Mouse (Mus musculus) limb, embryonic 11.5 days (tissue): ENCODE data around the gene Vps11. TPM values are rescaled to one million over a fixed set of nuclear protein-coding genes. Genes with fewer than 3 reads are reported as not detected.

Experiments used
- ATAC-seq: fragments of 200-750 bp; cut with Nextera tagmentation; 2 replicates; pipeline ENCODE4 v1.8.0; 2017; ENCODE audit warnings: low read depth; ENCODE audit not compliant: insufficient number of reproducible peaks, low FRiP score, low TSS enrichment
- DNase-seq: peaks from one replicate; pipeline ENCODE4 v3.0.0-alpha.2; 2015; ENCODE audit warnings: low spot score
- H3K27ac ChIP-seq: fragments of 300-500 bp; sonication (generic); replicated peaks from 2 replicates; pipeline ENCODE4 v1.5.1; 2014; ENCODE audit warnings: low read depth, mild to moderate bottlenecking, low read length
- H3K27me3 ChIP-seq: fragments of 300-500 bp; sonication (generic); 2 replicates; pipeline ENCODE4 v1.6.1; 2014; ENCODE audit warnings: mild to moderate bottlenecking, low read length, mixed read lengths; ENCODE audit not compliant: control insufficient read depth, insufficient read depth
- H3K36me3 ChIP-seq: fragments of 300-500 bp; sonication (generic); 2 replicates; pipeline ENCODE4 v1.6.1; 2014; ENCODE audit warnings: mild to moderate bottlenecking, low read length, moderate library complexity, mixed read lengths; ENCODE audit not compliant: control insufficient read depth, insufficient read depth
- H3K4me1 ChIP-seq: fragments of 300-500 bp; sonication (generic); 2 replicates; pipeline ENCODE4 v1.6.1; 2014; ENCODE audit warnings: low read length, mixed read lengths; ENCODE audit not compliant: control insufficient read depth, insufficient read depth
- H3K4me2 ChIP-seq: fragments of 300-500 bp; sonication (generic); 2 replicates; pipeline ENCODE4 v1.6.1; 2014; ENCODE audit warnings: low read depth, mild to moderate bottlenecking, moderate library complexity; ENCODE audit not compliant: severe bottlenecking
- H3K4me3 ChIP-seq: fragments of 300-500 bp; sonication (generic); 2 replicates; pipeline ENCODE4 v1.5.1; 2014; ENCODE audit warnings: low read depth, low read length
- H3K9ac ChIP-seq: fragments of 300-500 bp; sonication (generic); 2 replicates; pipeline ENCODE4 v1.6.1; 2014; ENCODE audit warnings: mild to moderate bottlenecking, low read length
- H3K9me3 ChIP-seq: fragments of 300-500 bp; sonication (generic); 2 replicates; pipeline ENCODE4 v1.6.1; 2016; ENCODE audit warnings: low read length; ENCODE audit not compliant: control insufficient read depth
- WGBS: fragments of 180-500 bp; shearing (Covaris S2); extraction: QIAGEN DNeasy Blood & Tissue Kit; methylation state at CpG from one replicate; pipeline ENCODE4 v1.1.7; 2014; 5-methylcytosine and 5-hydroxymethylcytosine counted together
- polyA plus RNA-seq: library from polyadenylated mRNA; unstranded; fragments of >200 nt; fragmentation: Nextera tagmentation; extraction: Ambion mirVana; gene quantifications from 2 replicates; pipeline ENCODE4 v1.2.1, GENCODE M21; 2014

Vps11 gene
- polyA plus RNA-seq, 1 experiment from 2014 or later = 26.4 TPM

- Histone ChIP-seq H3K4me3 (no peak overlapping the region), H3K9ac (no peak overlapping the region), H3K27ac (no peak overlapping the region), H3K9me3 (no peaks in the 10 kb centered on the region), H3K4me1 (0 out of 2 replicates have a peak, but pooled peaks cover 4% of the 10 kb centered on the region), H3K4me2 (no peak overlapping the region), H3K36me3 (peaks cover 39% of the 10 kb centered on the region), H3K27me3 (no peaks in the 10 kb centered on the region)
- no peak for DNase-seq
- ATAC-seq = no peak
- 79% methylated on average over 4 of the region's 4 CpGs for WGBS
These were observed 4.3 kb downstream of the Vps11 start for GRCm38 (mm10) chr9:44357207-44357606.

- H3K36me3 ChIP-seq = peaks cover 51% of the 10 kb centered on the region
- H3K9me3 ChIP-seq = no peaks in the 10 kb centered on the region
- no peak overlapping the region for H3K4me3 ChIP-seq
- no peaks in the 10 kb centered on the region for H3K27me3 ChIP-seq
- no peak overlapping the region for H3K9ac ChIP-seq
- no peak for ATAC-seq
- H3K4me1 ChIP-seq = no peaks in the 10 kb centered on the region
- no peak for DNase-seq
- H3K27ac ChIP-seq = no peak overlapping the region
- WGBS = 94% methylated on average over 6 of the region's 6 CpGs
- H3K4me2 ChIP-seq = no peak overlapping the region
These were observed 8.3 kb downstream of the Vps11 start for GRCm38 (mm10) chr9:44353142-44353541.

GRCm38 (mm10) chr9:44352337-44352736 is 9.1 kb downstream of the Vps11 start:
- Histone ChIP-seq H3K4me1 (no peaks in the 10 kb centered on the region), H3K27me3 (no peaks in the 10 kb centered on the region), H3K27ac (no peak overlapping the region), H3K36me3 (peaks cover 53% of the 10 kb centered on the region), H3K4me2 (no peak overlapping the region), H3K4me3 (no peak overlapping the region), H3K9ac (no peak overlapping the region; the same call in 1 of the 2 replicates), H3K9me3 (no peaks in the 10 kb centered on the region)
- WGBS = 93% methylated on average over 10 of the region's 10 CpGs
- DNase-seq (no peak), ATAC-seq (no peak)

- Histone ChIP-seq H3K9ac (peak overlapping the region; percentile 17; the same call in 1 of the 2 replicates), H3K4me1 (no peaks in the 10 kb centered on the region), H3K4me2 (no peak overlapping the region), H3K27ac (no peak overlapping the region), H3K4me3 (no peak overlapping the region), H3K36me3 (peaks cover 49% of the 10 kb centered on the region), H3K27me3 (no peaks in the 10 kb centered on the region), H3K9me3 (no peaks in the 10 kb centered on the region)
- ATAC-seq = no peak
- no peak for DNase-seq
- WGBS = 93% methylated on average over 4 of the region's 4 CpGs
These were observed 10.1 kb downstream of the Vps11 start for GRCm38 (mm10) chr9:44351396-44351795.

DNA sequence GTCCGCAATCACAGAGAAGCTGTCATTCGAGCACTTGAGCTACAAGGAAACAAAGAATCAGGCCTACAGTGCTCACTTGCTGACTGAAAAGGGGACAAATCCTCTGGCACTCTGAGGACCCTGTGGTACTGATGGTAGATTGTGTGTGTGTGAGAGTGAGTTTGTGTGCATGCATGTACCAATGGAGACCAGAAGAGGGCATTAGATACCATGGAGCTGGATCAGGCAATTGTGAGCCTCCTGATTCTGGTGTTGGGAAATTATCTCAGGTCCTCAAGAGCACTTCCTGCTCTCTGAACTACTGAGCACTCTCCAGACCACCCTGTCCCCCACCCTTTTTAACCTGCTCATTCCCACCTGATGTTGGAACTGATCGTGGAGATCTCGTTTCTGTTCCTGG is 12.9 kb downstream of the Vps11 start:
- H3K27me3 ChIP-seq = no peaks in the 10 kb centered on the region
- DNase-seq (no peak), ATAC-seq (no peak)
- no peak overlapping the region for H3K27ac ChIP-seq
- WGBS = 91% methylated on average over 4 of the region's 4 CpGs
- no peaks in the 10 kb centered on the region for H3K4me1 ChIP-seq
- H3K4me2 ChIP-seq = no peak overlapping the region
- H3K36me3 ChIP-seq = peaks cover 28% of the 10 kb centered on the region
- H3K9ac ChIP-seq = no peak overlapping the region
- no peak overlapping the region for H3K4me3 ChIP-seq
- no peaks in the 10 kb centered on the region for H3K9me3 ChIP-seq

GRCm38 (mm10) chr9:44347621-44348020 is 13.8 kb downstream of the Vps11 start:
- no peak for DNase-seq
- Histone ChIP-seq H3K27me3 (no peaks in the 10 kb centered on the region), H3K9ac (no peak overlapping the region), H3K4me1 (no peaks in the 10 kb centered on the region; the same call in 1 of the 2 replicates), H3K4me2 (no peak overlapping the region), H3K9me3 (no peaks in the 10 kb centered on the region), H3K4me3 (no peak overlapping the region), H3K27ac (no peak overlapping the region), H3K36me3 (peaks cover 23% of the 10 kb centered on the region)
- WGBS = 85% methylated on average over 4 of the region's 4 CpGs
- ATAC-seq = no peak

DNA sequence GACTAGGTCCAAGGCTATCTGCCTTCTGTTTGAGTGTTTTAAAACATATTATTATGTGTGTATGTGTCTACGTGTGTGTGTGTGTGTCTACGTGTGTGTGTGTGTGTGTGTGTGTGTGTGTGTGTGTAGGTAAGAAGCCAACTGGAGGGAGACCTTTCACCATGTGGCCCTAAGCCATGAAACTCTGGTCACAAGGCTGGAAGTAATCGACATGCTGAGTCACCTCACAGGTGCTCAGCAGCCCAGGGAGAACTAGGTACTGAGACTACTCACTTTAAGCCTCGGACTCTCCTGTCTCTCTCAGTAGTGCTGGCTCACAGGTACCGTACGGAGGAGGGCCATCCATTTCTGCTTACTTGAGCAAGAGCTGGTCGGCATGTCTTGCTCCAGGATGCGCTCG is 14.3 kb downstream of the Vps11 start:
- Histone ChIP-seq H3K4me1 (no peaks in the 10 kb centered on the region; the same call in none of the 2 replicates), H3K4me2 (no peak overlapping the region), H3K9ac (no peak overlapping the region), H3K9me3 (no peaks in the 10 kb centered on the region), H3K4me3 (no peak overlapping the region), H3K27me3 (no peaks in the 10 kb centered on the region), H3K36me3 (peaks cover 19% of the 10 kb centered on the region), H3K27ac (no peak overlapping the region)
- ATAC-seq (no peak), DNase-seq (no peak)
- 96% methylated on average over 9 of the region's 9 CpGs for WGBS

DNA sequence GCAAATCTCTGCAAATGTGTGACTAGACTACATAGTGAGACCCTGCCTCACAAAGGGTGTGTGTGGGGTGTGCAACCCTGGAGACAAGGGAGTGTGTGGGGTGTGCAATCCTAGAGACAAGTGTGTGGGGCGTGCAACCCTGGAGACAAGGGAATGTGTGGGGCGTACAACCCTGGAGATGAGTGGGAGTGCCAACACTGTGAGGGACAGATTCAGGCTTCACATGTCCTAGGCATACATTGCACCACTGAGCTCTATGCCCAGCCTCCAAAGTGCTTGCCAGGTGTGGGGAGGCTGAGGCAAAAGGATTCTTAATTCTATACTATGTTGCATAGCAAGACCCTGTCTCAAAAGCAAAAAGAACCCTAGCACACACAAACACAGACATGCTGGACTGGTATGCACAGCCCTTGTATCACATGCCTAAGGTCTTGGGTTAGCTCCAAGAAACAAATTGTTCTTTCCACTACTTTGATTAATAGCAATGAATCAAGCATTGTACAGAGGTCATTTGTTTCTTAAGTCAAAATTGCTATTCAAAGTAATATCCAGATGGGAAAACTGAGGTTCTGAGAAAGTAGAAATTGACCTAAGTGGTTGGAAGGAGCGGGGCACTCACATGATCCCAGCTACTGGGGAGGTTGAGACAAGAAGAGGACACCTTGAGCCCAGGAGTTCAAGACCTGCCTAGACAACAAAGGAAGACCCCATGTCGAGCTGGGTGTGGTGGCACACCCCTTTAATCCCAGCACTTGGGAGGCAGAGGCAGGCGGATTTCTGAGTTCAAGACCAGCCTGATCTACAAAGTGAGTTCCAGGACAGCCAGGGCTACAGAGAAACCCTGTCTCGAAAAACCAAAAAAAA is 15.7 kb downstream of the Vps11 start:
- Histone ChIP-seq H3K4me3 (no peak overlapping the region), H3K36me3 (peaks cover 16% of the 10 kb centered on the region), H3K27ac (no peak overlapping the region), H3K9me3 (no peaks in the 10 kb centered on the region), H3K27me3 (no peaks in the 10 kb centered on the region), H3K4me1 (no peaks in the 10 kb centered on the region; the same call in none of the 2 replicates), H3K4me2 (no peak overlapping the region), H3K9ac (no peak overlapping the region)
- WGBS = 87% methylated on average over 6 of the region's 6 CpGs
- ATAC-seq = no peak
- DNase-seq = no peak
